Mouse (Mus musculus) G1E (cell line): ENCODE measurements at regions not wholly inside any gene's neighbourhood (a gene's known extent, or its start where the extent isn't known, plus 50 kb on each side); places are given as distances from the start of the nearest gene placed in this dataset.

Experiments used
- ATAC-seq: 2 replicates; pipeline ENCODE4 v1.8.0; 2016; ENCODE audit warnings: mild to moderate bottlenecking; ENCODE audit not compliant: insufficient number of reproducible peaks, poor library complexity, low FRiP score, severe bottlenecking; ENCODE audit errors: extremely low read depth
- DNase-seq: peaks from one replicate; pipeline ENCODE4 v3.0.0; 2012; ENCODE audit warnings: low spot score
- H3K27me3 ChIP-seq: 2 replicates; pipeline ENCODE4 v1.6.1; 2012; ENCODE audit warnings: mild to moderate bottlenecking, low read length, inconsistent platforms; ENCODE audit not compliant: insufficient read depth
- H3K36me3 ChIP-seq: replicated peaks from 2 replicates; pipeline ENCODE3; 2012; ENCODE audit warnings: mild to moderate bottlenecking, inconsistent platforms
- H3K4me1 ChIP-seq: 2 replicates; pipeline ENCODE4 v1.6.1; 2012; ENCODE audit warnings: low read depth, low read length, inconsistent platforms, mixed read lengths; ENCODE audit not compliant: insufficient read depth
- H3K4me3 ChIP-seq: 2 replicates; pipeline ENCODE4 v1.5.1; 2012; ENCODE audit warnings: low read depth, mild to moderate bottlenecking, inconsistent platforms, low read length, moderate library complexity, mixed read lengths
- H3K9me3 ChIP-seq: replicated peaks from 2 replicates; pipeline ENCODE4 v1.6.1; 2012; ENCODE audit warnings: inconsistent platforms
- CTCF ChIP-seq: IDR thresholded peaks from 2 replicates; pipeline ENCODE4 v1.5.1; 2012; ENCODE audit warnings: low read depth, low read length, inconsistent platforms, mixed read lengths
- GATA1 ChIP-seq: IDR thresholded peaks from 2 replicates; pipeline ENCODE4 v1.6.1; 2012; ENCODE audit warnings: borderline replicate concordance, low read length, inconsistent platforms, mixed read lengths
- GATA2 ChIP-seq: IDR thresholded peaks from 2 replicates; pipeline ENCODE4 v1.6.1; 2012; ENCODE audit warnings: low read depth, low read length, inconsistent platforms, borderline replicate concordance
- POLR2AphosphoS5 ChIP-seq: IDR thresholded peaks from 2 replicates; pipeline ENCODE4 v1.6.1; 2012; ENCODE audit warnings: low read depth, low read length, inconsistent platforms; ENCODE audit not compliant: insufficient replicate concordance
- TAL1 ChIP-seq: conservative IDR thresholded peaks from 2 replicates; pipeline ENCODE4 v1.6.1; 2012; ENCODE audit warnings: low read depth, low read length, inconsistent platforms, mixed read lengths

DNA sequence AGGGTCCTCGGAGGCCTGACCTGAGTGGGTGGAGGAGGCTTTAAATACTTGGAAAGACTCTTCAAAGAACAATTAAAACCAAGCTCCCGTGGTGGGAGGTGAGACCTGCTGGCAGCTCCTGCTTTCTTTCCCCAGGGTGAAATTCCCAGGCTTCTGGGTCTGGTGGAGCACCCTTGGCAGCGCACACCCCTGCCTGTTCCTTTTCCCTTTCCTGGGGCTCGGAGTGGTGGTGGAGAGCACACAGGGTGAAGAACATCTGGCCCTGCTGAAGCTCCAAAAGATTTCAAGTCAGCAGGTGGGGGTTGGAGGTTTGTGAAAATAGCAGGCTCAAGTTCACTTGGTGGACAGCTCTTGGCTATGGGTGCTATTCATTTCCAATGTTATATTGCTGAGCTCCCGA is 459.6 kb downstream of the Klf5 start:
- DNase-seq (no peak), ATAC-seq (no peak)
- Histone ChIP-seq H3K9me3 (peaks cover 46% of the 10 kb centered on the region), H3K27me3 (no peaks in the 10 kb centered on the region), H3K4me3 (no peak overlapping the region), H3K4me1 (no peaks in the 10 kb centered on the region), H3K36me3 (no peaks in the 10 kb centered on the region)
- no peak for TF ChIP-seq CTCF
- TF ChIP-seq POLR2AphosphoS5, result no peak
- no peak for TF ChIP-seq GATA1
- TF ChIP-seq GATA2, result no peak
- TF ChIP-seq TAL1, result no peak

GRCm38 (mm10) chr14:99763336-99763735 is 464.8 kb downstream of the Klf5 start:
- Histone ChIP-seq H3K27me3 (no peaks in the 10 kb centered on the region), H3K4me3 (no peak overlapping the region), H3K9me3 (peaks cover 44% of the 10 kb centered on the region), H3K36me3 (no peaks in the 10 kb centered on the region), H3K4me1 (no peaks in the 10 kb centered on the region)
- no peak for ATAC-seq
- TF ChIP-seq GATA1 (no peak), GATA2 (no peak), CTCF (no peak), TAL1 (no peak), POLR2AphosphoS5 (no peak)
- no peak for DNase-seq

DNA sequence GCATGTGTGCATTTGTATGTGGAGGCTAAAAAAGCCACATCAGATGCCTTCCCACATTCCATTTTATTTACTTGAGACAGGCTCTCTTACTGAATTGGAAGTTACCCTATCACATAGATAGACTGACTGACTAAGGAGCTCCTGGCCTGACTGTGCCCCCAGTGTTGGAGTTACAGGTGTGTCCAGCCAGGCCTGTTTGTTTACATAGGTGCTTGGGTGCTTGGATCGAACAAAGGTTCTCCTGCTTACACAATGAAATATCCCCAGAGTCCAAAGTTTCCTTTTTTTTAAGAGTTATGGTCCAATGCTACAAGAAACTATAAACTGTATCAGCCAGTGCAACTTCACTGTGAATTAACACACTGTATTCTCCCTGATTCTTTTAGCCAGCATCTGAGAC is 472.5 kb downstream of the Klf5 start:
- H3K27me3 ChIP-seq, result no peaks in the 10 kb centered on the region
- H3K9me3 ChIP-seq, result peaks cover 50% of the 10 kb centered on the region
- DNase-seq (no peak), ATAC-seq (no peak)
- H3K4me1 ChIP-seq, result no peaks in the 10 kb centered on the region
- H3K4me3 ChIP-seq, result no peak overlapping the region
- H3K36me3 ChIP-seq, result no peaks in the 10 kb centered on the region
- TF ChIP-seq CTCF, result no peak
- no peak for TF ChIP-seq TAL1
- no peak for TF ChIP-seq GATA2
- no peak for TF ChIP-seq GATA1
- TF ChIP-seq POLR2AphosphoS5, result no peak

DNA sequence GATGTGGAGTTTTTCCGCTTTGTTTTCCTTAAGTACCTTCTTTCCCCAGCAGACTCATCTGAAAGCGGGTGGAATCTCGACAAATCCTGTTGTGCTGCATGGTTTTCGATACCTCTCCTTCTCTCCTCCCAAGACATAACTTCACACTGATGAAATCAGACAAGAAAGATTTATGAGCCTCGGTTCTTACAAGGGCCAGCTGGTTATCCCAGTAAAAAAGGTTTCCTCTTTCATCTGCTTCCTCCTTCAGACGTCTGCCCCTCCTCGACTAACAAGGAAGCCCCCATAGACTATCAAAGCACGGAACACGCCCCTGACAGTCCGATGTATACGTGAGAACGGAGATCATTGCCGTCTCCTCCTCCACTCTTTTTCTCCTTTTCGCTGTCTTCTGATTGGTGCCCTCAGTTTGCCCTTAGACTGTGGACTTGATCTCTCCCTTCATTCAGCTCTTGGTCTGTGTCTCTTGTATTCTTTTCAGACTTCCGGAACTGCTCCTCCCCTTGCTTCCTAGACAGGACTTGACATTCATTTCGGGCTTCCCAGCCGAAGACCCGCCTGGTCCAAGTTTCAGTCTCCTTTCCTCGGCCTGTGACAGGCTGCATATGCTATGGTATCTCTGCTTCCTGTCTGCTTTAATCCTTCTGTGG is 474.4 kb downstream of the Klf5 start:
- H3K4me1 ChIP-seq, result no peaks in the 10 kb centered on the region
- ATAC-seq (no peak), DNase-seq (no peak)
- H3K36me3 ChIP-seq, result no peaks in the 10 kb centered on the region
- H3K27me3 ChIP-seq, result no peaks in the 10 kb centered on the region
- TF ChIP-seq GATA1 (no peak), TAL1 (no peak), POLR2AphosphoS5 (no peak), GATA2 (no peak), CTCF (no peak)
- peaks cover 46% of the 10 kb centered on the region for H3K9me3 ChIP-seq
- H3K4me3 ChIP-seq, result no peak overlapping the region

- H3K9me3 ChIP-seq, result peaks cover 43% of the 10 kb centered on the region
- no peaks in the 10 kb centered on the region for H3K4me1 ChIP-seq
- DNase-seq (no peak), ATAC-seq (no peak)
- TF ChIP-seq CTCF (no peak), POLR2AphosphoS5 (no peak), TAL1 (no peak), GATA1 (no peak), GATA2 (no peak)
- no peaks in the 10 kb centered on the region for H3K27me3 ChIP-seq
- H3K4me3 ChIP-seq, result no peak overlapping the region
- H3K36me3 ChIP-seq, result no peaks in the 10 kb centered on the region
Measured at GRCm38 (mm10) chr14:99778477-99778876, 480.0 kb downstream of the Klf5 start.

DNA sequence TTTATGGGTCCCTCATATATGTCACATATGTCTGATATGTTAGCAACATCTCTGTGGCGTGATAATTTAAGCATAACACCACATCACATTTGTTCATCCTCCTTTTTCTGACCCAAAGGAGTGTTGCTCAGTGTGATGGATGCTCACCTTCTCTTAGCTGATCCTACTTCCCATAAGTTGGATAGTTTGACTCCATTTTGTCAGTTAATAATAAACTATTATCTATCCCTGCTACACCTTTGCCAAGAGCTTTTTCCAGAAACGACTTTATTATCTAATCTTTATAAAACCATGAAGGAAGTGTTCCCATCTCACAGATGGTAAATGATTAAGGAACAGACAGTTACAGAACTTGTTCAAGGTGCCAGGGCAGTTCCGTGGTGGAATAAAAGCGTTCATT is 480.5 kb downstream of the Klf5 start:
- no peaks in the 10 kb centered on the region for H3K4me1 ChIP-seq
- DNase-seq (no peak), ATAC-seq (no peak)
- no peak for TF ChIP-seq TAL1
- no peak for TF ChIP-seq POLR2AphosphoS5
- no peak for TF ChIP-seq GATA2
- H3K9me3 ChIP-seq, result peaks cover 43% of the 10 kb centered on the region
- H3K27me3 ChIP-seq, result no peaks in the 10 kb centered on the region
- no peak overlapping the region for H3K4me3 ChIP-seq
- no peaks in the 10 kb centered on the region for H3K36me3 ChIP-seq

- H3K4me1 ChIP-seq, result no peaks in the 10 kb centered on the region
- no peaks in the 10 kb centered on the region for H3K36me3 ChIP-seq
- H3K27me3 ChIP-seq, result no peaks in the 10 kb centered on the region
- TF ChIP-seq CTCF (no peak), TAL1 (no peak), POLR2AphosphoS5 (no peak), GATA2 (no peak), GATA1 (no peak)
- H3K9me3 ChIP-seq, result peaks cover 30% of the 10 kb centered on the region; the same call in 1 of the 2 replicates
- no peak overlapping the region for H3K4me3 ChIP-seq
- ATAC-seq (no peak), DNase-seq (no peak)
Measured at GRCm38 (mm10) chr14:99783646-99784045, 485.2 kb downstream of the Klf5 start.
